18 mouse cellular contexts compared by ENCODE assay signal in genomic region chr6:108246369-108247085, GRCm38 (mm10). TPM values are rescaled to one million over a fixed set of nuclear protein-coding genes. Genes with fewer than 3 reads are reported as not detected.
DNase-seq lines count a peak whose midpoint lies in the region; ATAC-seq and TF ChIP-seq lines count a peak whose summit lies in the region.
"Had no signal": no experiment of that assay in that cellular context is flagged by ENCODE, and none has a peak within 500 bp of the region (broad histone marks: within the 10 kb centered on the region; RNA-seq: fewer than 3 reads in every experiment).

No protein-coding gene starts in this region.

- no peak for TF ChIP-seq CTCF in lung, postnatal 0 days (IDR thresholded peaks at IDR 0.05)

- no peak for ATAC-seq in lung, postnatal 0 days
- ATAC-seq in megakaryocyte, adult 5-6 weeks (ENCODE audit: poor library complexity, severe bottlenecking) = peak; percentile 75
- ATAC-seq: midbrain, embryonic 16.5 days had no signal

- no peaks in the 10 kb centered on the region for H3K27me3 ChIP-seq in lung, postnatal 0 days (replicated peaks; ENCODE audit: insufficient read depth, low read length)
- no peaks in the 10 kb centered on the region for H3K27me3 ChIP-seq in limb, embryonic 10.5 days (ENCODE audit: low read depth, poor library complexity, severe bottlenecking)
- H3K27me3 ChIP-seq: megakaryocyte, embryonic 14.5 days had no signal

- H3K9ac ChIP-seq in lung, postnatal 0 days (replicated peaks; ENCODE audit: low read depth) = no peak overlapping the region
- H3K9ac ChIP-seq: lung, embryonic 14.5 days had no signal

- H3K4me1 ChIP-seq in lung, postnatal 0 days (ENCODE audit: insufficient read depth, low read depth, low read length) = peaks cover 8% of the 10 kb centered on the region; the same call in 1 of the 2 replicates
- H3K4me1 ChIP-seq in limb, embryonic 10.5 days = peaks cover 26% of the 10 kb centered on the region

- no peak overlapping the region for H3K4me2 ChIP-seq in lung, postnatal 0 days (replicated peaks; ENCODE audit: low read depth, low read length)
- H3K4me2 ChIP-seq: liver, embryonic 11.5 days; lung, embryonic 14.5 days had no signal

- H3K4me3 ChIP-seq in lung, postnatal 0 days (ENCODE audit: low read depth, low read length) = no peak overlapping the region
- no peak overlapping the region for H3K4me3 ChIP-seq in limb, embryonic 10.5 days
- H3K4me3 ChIP-seq: megakaryocyte, embryonic 14.5 days had no signal

- H3K36me3 ChIP-seq in lung, postnatal 0 days (ENCODE audit: insufficient read depth, low read length) = no peaks in the 10 kb centered on the region; the same call in 1 of the 2 replicates
- peaks cover 6% of the 10 kb centered on the region; the same call in 1 of the 2 replicates for H3K36me3 ChIP-seq in limb, embryonic 10.5 days

- H3K27ac ChIP-seq in lung, postnatal 0 days (ENCODE audit: low read length) = no peak overlapping the region
- H3K27ac ChIP-seq in limb, embryonic 10.5 days = no peak overlapping the region

- no peak for TF ChIP-seq EP300 in lung, postnatal 0 days (IDR thresholded peaks at IDR 0.05)

- peak; percentile 43 for DNase-seq in adrenal gland, adult 2 months
- no peak for DNase-seq in adrenal gland, postnatal 14 days
- DNase-seq in lung, postnatal 0 days (ENCODE audit: low spot score) = peak; percentile 33
- no peak for DNase-seq in lung, postnatal 10 days
- no peak for DNase-seq in limb, embryonic 10.5 days (ENCODE audit: low spot score)
- DNase-seq in gastrocnemius, adult 18-20 months (ENCODE audit: low spot score) = no peak
- no peak for DNase-seq in gastrocnemius, adult 8-10 months (ENCODE audit: low spot score in 2 of 2)
- DNase-seq: adrenal gland, postnatal 25 days; cerebellum, adult 9-11 months; gastrocnemius, postnatal 25 days; kidney, adult 9 months; layer of hippocampus, postnatal 36 days; lung, embryonic 14.5 days; thymus, postnatal 14 days had no signal

- no peaks in the 10 kb centered on the region for H3K9me3 ChIP-seq in lung, postnatal 0 days (ENCODE audit: low read length)
- no peaks in the 10 kb centered on the region for H3K9me3 ChIP-seq in limb, embryonic 10.5 days (replicated peaks)
- H3K9me3 ChIP-seq: megakaryocyte, embryonic 14.5 days had no signal

- 63% methylated on average over 3 of the region's 3 CpGs for WGBS in lung, postnatal 0 days
- 76% methylated on average over 3 of the region's 3 CpGs for WGBS in limb, embryonic 10.5 days

RNA-seq across cellular contexts. Expression of gene Itpr1, which starts 33.6 kb away (rescaled TPM):
- total RNA-seq in adrenal gland, adult 2 months (2021) = 100 to 1,000 TPM; 120 to 176 TPM
- 13.2 and 23.0 TPM in 2 replicates for polyA plus RNA-seq in adrenal gland, adult 2 months (2012; rRNA removed)
- 121 and 125 TPM in 2 replicates for total RNA-seq in adrenal gland, postnatal 14 days (2021)
- 9.2 and 11.6 TPM in 2 replicates for polyA plus RNA-seq in lung, postnatal 0 days (2015; fragmentation: Nextera tagmentation; extraction: Ambion mirVana)
- 51.2 and 55.7 TPM in 2 replicates for total RNA-seq in megakaryocyte, adult 5-6 weeks (2015)
- total RNA-seq in megakaryocyte, adult 5-6 weeks (2017) = 127 and 135 TPM in 2 replicates
- 8.2 and 9.8 TPM in 2 replicates for polyA plus RNA-seq in limb, embryonic 10.5 days (2016; fragmentation: Nextera tagmentation; extraction: Ambion mirVana)
- total RNA-seq in gastrocnemius, adult 18-20 months (2021) = 10 to 100 TPM; 15.1 to 20.0 TPM
- total RNA-seq in gastrocnemius, adult 8-10 months (2022) = 10 to 100 TPM; 10.2 to 18.0 (median 13.8) TPM

Comparison
In these comparisons a context has a peak if more than half of its experiments do, and no peak if none do; other contexts are left out.
1. DNase-seq: peak in adrenal gland, adult 2 months (single experiment) and lung, postnatal 0 days (single experiment); none in adrenal gland, postnatal 14 days (single experiment), lung, postnatal 10 days (single experiment), limb, embryonic 10.5 days (single experiment), gastrocnemius, adult 18-20 months (single experiment) and gastrocnemius, adult 8-10 months (0 of 2).